Mouse (Mus musculus) T-helper 1 cell (primary cell): ENCODE results near the gene Tmem253.

ENCODE experiments used
- in situ Hi-C: fragments of 300-600 bp; cut with MboI, MseI; formaldehyde crosslinking; loops from one replicate; pipeline ENCODE4 v1.15.1; 2025; ENCODE audit warnings: high pct_unique_total_duplicates

Tmem253 gene

DNA sequence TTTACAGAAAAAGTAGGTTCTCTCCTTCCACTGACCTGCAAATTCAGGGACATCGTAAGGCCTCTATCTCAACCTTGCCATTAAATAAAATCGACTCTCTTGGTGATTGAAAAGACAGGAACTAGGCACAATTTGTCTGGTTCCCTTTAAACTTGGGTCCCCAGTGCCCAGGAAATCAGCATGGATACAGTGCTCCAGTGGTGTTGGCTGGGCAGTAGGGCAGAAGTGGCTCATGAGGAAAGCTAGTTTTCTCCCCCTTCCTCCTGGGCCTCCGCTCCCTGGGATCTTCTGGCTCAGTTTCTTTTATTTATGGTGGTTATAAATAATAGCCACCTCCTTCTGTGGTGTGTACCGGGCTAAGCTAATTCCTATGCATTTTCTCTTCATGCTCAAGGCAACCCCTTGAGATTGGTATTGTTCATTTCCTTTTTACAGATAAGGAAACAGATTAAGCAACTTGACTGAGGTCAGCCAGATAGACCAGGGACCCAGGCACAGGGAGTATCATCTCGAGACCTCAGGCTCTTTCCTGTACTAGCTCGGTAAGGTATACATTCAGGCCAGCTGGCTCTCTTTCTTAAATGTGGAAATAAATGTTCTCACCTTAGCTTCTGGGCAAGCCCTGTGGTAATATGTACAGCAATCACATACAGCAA lies at the start of gene Tmem253:
Tmem253 (plus strand) TSS at position 214 of the 656 bp plus-strand sequence.
- in situ Hi-C loops, result loop anchor here (25.0 kb wide), 1 partner anchor 1078 kb away; the partner anchor contains the start of genes Gm49342, Pip4p1 and Pnp

DNA sequence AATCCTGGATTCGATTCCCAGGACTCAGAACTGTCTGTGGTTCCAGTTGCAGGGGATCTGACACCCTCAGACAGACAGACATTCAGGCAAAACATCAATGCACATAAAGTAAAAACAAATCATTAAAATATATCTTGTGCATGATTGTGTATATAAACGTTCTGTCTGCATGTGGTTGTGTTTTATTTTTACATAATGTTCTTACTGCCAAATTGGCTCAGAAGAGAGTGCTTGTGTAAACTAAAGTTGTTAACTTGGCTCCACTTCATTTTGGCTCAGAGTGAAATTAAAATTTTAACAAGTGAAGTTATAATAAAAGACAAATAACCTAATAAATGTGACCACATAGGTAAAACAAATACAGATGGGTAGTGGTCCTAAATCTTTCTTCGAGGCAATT lies 48.1 kb upstream of the Tmem253 start:
- in situ Hi-C loops, result loop anchor here (5.0 kb wide), 1 partner anchor 180 kb away; no protein-coding TSS in a partner anchor

DNA sequence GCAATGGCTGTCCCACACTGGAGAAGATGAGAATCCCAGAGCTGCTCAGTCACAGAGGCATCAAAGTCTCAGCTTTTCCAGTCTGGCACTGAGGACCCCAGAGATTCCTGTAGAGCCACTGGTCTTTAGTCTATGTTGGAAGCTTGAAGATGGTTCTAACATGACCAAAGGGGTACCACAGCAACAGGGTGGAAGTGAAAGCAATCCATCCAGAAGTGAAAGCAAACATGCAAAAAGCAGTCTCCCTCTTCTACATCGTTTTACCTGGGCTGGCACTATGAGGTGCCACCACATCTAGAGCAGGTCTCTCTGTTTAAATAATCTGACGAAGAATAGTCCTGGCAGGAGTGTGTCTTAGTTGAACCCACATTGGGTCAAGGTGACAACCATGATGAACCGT lies 36.2 kb upstream of the Tmem253 start:
- in situ Hi-C loops, result no loop called here

DNA sequence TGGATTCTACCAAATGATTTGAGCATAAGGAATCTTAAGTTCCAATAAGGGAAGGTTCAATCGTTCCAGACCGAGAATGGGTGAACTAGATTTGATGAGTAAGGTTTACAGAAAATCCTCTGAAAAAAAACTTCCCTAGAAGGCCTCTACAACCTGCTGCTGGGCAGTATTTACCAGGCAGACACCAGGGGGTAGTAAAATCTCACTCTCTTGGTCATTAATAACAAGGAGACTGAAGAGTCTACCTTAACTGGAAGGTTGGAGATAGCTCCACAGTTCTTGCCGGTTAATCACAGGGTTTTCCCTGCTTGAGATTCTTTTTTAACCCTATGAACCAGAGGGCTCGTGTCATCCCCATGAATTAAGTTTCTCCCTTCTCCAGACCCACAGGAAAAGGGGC lies 32.2 kb upstream of the Tmem253 start:
- in situ Hi-C loops, result no loop called here

DNA sequence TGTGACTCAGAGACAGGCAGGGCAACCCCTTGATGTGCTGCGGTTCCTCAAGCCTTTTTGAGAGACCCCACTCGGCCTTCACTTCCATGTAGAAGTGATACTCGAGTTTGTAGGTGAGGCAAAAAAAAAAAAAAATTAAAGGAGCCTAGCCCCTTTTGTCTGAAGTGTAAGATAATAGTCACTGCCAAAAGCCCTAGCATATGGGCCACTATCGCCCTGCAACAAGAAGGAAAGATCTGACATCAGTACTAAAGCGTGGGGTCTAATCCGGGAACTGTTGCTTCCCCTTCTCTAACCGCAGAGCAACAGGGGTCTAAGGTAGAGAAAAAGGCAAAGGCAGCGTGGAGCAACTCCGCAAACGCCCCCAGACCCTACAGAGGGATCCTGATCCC lies 31.6 kb upstream of the Tmem253 start:
- in situ Hi-C loops, result no loop called here

DNA sequence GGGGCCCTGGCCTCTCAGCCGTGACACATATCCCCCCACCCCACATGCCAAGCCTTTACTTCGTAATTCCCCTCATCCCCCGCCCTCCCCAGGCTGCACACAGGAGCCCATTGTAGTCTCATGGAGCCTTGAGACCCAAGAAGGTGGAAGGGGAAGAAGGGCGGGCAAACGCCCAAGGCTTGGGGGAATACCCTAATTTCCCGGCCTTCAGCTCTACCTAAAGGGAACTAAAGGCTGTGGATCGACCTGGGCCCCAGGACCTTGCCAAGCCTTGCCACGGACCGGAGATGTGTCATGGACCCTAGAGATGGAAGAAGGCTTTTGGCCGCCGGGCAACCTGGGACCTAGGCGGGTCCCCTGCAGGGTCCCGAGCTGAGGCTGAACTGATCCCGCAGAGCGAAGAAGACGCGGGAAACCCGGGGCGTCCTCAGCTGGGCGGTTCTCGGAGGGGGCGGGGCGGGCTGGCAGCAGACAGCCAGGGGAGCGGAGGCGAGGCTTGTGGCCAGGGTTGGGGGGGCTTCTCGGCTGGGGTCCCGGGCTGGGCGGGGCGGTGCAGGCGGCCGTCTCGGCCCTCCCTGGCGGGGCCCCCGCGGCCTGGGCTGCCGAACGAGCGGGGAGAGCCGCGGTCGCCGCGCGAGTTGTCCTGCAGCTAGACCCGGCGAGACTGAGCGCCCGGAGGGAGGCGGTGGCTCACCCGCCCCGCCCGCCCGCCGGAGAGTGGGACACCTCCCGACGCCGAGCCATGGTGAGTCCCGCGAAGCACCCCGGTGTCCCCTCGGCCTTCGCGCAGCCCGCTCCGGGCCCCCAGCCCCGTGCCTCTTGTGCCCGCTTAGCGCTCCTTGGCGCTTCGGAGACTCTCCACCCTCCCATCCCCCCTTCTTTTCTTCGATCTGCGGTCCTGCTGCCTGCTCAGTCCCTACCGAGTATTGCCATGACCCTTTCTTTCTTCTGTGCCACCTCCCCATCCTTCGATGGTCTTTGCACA lies 30.9 kb upstream of the Tmem253 start, which contains the start of gene Arhgef40:
Arhgef40 (plus strand) TSS at position 473 of the 985 bp plus-strand sequence.
- in situ Hi-C loops, result no loop called here

DNA sequence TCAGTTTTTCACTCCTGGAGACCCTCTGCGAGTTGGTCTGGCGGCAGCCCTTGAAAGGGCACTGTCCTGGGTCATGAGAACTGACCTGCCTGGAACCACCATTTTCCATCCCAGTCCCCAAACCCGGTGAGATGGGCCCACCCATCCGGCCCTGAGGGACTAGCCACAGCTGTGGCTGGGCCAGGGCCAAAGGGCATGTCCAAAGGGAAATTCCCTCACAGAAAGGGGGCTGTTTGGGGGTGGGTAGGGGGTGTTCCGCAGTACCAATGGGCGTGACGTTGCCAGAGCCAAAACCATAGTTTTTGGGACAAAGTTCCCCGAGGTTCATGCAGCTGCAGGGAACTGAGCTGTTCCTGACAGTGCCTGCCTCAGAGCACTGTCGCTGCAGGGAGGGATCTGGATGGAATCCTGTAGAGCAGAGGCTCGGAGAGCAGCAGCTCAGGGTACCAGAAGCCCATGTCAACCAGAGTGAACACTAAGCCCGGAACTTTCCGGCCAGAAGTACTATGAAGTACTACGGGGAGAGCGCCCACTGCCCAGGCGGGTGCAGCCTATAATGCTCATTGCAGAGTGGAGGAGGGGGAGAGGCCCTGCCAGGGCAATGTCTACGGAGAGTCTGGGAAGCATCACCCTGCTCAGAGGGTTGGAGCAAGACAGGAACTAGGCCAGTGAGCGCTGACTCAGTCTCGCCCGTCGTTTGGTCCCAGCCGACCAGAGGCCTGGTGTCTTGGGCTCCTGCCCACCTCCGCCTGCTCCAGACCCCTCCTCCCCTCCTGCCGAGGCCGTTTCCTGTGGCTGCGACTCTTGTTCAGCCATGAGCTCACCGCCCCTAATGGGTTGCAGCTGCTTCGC lies 29.9 kb upstream of the Tmem253 start:
- in situ Hi-C loops, result no loop called here

DNA sequence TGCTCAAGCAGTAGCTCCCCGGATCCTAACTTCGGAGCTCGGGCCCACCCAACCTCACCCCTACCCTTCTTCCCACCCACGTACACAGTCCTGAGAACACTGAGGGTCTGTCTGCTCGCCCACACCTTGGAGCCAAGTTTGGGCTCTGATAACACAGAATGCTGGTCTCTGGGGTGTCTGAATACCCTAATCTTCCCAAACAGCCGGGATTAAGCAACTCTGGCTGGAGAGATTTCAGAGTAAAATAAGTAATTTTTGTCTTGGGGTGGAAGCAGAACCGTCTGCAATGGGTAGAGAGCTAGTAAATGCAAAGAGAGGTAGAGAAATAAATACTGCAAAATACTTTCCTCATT lies 29.3 kb upstream of the Tmem253 start:
- in situ Hi-C loops, result no loop called here

DNA sequence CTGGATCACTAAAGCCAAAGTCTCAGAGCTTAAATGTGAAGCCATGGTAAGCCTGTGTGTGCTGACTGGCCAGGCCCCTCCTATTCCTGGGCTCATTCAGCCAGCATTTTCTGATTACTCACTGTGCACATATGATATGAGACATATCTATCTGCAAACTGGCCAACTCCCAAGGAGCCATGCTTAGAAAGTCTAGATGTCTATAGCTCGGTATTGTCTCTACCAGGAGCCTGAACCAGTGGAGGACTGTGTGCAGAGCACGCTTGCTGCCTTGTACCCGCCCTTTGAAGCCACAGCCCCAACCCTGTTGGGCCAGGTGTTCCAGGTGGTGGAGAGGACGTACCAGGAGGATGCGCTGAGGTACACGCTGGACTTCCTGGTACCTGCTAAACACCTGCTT lies 28.3 kb upstream of the Tmem253 start:
- in situ Hi-C loops, result no loop called here

DNA sequence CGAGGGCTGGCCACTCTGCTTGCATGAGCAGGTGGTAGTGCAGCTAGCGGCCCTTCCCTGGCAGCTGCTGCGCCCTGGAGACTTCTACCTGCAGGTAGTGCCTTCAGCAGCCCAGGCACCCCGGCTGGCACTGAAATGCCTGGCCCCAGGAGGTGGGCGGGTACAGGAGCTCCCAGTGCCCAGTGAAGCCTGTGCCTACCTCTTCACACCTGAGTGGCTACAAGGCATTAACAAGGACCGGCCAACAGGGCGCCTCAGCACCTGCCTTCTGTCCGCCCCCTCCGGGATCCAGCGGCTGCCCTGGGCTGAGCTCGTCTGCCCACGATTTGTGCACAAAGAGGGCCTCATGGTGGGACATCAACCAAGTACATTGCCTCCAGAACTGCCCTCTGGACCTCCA lies 26.7 kb upstream of the Tmem253 start:
- in situ Hi-C loops, result no loop called here

DNA sequence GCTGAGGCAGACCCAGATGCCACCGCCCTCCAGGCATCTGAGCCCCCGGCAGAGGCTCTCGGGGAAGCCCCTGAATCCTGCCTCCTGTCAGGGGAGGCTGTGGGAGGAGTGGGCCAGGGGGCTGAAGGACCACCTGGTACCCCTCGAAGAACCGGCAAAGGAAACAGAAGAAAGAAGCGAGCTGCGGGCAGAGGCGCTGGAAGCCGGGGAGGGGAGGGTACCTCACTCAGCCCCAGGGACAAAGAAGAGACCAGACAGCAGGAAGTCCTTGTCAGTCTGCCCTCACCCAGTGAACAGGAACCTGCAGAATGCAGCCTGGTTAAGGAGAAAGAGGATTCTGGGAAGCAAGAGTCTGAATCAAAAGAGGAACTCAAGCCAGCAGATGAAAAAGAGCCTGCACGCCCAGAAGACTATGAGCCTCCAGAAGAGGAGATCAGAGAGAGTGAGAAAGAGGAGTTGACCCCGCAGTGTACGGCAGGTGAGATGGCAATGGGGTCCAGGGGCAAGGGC lies 25.9 kb upstream of the Tmem253 start:
- in situ Hi-C loops, result no loop called here

DNA sequence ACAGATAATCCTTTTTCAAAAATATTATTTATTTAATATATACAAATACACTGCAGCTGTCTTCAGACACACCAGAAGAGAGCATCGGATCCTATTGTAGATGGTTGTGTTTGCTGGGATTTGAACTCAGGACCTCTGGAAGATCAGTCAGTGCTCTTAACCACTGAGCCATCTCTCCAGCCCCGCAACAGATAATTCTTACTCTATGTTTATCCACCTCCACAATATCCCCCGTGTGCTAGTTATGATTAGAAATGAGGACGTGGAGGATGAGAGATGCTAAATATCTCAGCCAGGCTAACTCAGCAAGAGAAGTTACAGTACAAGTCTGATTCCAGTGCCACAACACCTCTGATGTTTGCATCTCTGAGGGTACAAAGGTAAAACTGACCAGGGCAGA lies 21.0 kb upstream of the Tmem253 start:
- in situ Hi-C loops, result no loop called here

DNA sequence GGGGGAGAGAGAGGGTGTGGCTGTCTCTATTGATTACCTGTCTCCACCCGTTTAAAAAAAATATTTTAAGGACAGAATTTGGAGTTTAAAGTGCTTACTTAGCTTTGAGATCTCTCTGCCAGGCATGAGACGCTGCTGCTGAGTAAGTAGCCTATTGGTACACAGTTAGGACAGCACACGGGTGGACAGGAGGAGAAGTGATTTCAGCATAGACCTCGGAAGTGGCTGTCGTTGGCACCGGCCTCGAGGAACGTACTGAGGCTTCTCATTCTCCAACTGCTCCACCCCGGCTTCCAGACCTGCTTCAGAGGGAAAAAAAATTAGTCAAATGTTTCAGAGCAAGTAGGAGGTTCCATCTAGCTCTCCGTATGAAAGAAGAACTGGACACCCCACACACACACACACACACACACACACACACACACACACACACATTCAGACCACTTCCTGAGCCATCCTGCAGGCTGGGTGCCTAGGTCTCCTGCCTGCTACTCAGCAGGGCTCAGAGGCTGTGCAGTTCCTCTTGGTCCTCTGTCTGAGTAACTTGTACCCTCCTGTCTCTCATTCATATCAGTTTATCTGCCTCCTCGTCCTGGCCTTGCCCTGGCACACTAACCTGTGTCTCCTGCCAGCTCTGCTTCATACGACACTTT lies 20.1 kb upstream of the Tmem253 start:
- in situ Hi-C loops, result no loop called here

DNA sequence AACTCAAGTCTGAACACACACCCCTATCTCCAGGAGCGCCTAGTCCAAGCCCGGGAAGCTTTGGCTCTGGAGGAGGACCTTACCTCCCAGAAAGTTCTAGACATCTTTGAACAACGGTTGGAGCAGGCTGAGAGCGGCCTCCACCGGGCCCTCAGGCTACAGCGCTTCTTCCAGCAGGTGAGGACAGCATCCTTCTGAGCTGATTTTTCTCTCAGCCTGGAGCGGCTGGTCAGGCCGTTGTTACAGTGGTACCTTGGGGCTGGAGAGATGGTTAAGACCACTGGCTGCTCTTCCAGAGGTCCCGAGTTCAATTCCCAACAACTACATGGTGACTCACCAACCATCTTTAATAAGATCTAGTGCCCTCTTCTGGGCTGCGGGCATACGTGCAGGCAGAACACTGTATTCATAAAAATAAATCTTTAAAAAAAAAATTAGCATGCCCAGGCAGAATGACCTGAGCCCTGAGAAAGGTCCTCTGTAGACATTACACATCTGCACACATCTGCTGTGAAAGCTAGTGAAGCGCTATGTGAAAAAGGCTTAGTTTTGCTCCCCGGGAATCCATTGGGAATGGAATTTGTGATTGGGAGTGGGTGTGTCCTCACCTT lies 19.1 kb upstream of the Tmem253 start:
- in situ Hi-C loops, result no loop called here

DNA sequence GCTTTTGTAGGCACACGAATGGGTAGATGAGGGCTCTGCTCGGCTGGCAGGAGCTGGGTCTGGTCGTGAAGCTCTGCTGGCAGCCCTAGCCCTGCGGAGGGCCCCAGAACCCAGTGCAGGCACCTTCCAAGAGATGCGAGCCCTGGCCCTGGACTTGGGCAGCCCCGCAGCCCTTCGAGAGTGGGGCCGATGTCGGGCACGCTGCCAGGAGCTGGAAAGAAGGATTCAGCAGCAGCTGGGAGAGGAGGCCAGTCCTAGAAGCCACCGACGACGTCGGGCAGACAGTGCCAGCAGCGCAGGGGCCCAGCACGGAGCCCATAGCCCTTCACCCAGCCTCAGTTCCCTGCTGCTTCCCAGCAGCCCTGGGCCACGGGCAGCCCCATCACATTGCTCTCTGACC lies 18.6 kb upstream of the Tmem253 start:
- in situ Hi-C loops, result no loop called here

DNA sequence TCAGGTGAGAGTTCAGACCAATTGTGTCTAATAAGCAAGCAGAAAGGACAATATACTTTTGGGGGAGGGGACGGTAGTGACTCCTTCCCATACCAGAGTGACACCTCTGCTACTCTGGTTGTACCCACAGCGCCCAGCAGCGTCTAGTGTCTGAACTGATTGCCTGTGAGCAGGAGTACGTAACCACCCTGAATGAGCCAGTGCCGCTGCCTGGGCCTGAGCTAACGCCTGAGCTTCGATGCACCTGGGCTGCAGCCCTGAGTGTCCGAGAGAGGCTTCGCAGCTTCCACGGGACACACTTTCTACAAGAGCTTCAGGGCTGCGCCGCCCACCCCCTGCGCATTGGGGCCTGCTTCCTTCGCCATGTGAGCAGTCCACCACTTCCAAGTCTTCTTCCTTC lies 18.0 kb upstream of the Tmem253 start:
- in situ Hi-C loops, result no loop called here

DNA sequence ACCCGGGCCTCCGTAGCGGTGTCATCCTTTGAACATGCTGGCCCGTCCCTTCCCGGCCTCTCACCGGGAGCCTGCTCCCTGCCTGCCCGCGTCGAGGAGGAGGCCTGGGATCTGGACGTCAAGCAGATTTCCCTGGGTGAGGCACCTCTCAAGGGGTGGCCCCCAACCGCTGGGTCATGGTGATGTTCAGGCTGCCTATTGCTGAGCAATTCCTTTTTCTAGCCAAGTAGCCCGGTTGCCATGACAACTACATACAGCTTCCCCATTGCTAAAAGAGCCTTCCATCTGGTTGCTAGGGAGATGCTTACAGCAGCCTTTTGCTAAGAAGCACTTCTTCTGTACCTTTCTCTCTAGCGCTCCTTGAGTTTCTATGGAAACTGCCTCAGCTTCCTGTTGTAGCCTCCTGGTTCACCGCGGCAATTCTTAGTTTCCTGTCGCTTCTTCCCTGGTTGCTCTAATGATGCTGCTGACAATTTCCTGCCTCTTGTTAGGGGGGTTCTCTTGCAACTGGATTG lies 11.4 kb upstream of the Tmem253 start:
- in situ Hi-C loops, result loop anchor here (25.0 kb wide), 1 partner anchor 1067 kb away; the partner anchor contains the start of genes Gm49342, Pip4p1 and Pnp

DNA sequence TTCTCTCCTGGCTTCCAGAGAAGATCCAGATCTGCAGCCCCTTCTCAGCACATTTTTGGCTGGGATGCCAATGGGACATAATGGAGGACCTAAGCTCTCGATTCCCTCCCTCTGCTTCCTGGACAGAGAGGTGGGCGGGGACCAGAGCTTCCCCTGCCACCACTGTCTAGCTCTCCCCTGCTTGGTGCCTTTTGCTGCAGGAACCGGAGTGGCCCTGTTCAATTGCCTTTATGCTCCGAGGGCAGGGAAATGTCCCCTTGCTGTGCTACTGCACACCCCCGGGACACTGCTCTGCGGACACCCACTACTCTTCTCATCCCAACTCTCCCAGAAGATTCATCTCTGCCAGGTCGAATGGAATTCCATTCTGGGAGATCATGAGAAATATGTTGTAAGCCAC lies 10.3 kb upstream of the Tmem253 start:
- in situ Hi-C loops, result loop anchor here (5.0 to 25.0 kb wide), 2 partner anchors 98 to 1068 kb away; partner anchors contain the start of genes Gm49342, Pip4p1 and Pnp

DNA sequence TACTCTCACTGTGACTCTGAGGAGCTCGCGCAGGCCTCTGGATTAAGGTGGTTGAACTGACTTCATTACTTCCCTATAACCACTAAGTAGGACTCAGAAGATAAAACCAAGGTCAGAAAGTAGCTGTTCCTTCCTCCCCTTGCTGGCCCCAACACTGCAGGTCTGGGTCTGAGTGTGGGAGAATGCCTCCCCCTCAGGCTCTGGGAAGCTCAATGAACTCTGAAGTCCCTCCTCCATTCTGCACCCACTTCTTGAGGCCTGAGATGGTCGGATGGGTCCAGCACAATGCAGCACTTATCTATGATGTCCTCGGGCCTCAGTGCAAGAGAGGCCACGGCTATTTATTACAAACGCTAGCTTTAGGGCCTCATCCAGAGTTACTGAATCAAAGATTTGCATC lies 9.8 kb upstream of the Tmem253 start:
- in situ Hi-C loops, result loop anchor here (5.0 to 25.0 kb wide), 2 partner anchors 98 to 1068 kb away; partner anchors contain the start of genes Gm49342, Pip4p1 and Pnp

DNA sequence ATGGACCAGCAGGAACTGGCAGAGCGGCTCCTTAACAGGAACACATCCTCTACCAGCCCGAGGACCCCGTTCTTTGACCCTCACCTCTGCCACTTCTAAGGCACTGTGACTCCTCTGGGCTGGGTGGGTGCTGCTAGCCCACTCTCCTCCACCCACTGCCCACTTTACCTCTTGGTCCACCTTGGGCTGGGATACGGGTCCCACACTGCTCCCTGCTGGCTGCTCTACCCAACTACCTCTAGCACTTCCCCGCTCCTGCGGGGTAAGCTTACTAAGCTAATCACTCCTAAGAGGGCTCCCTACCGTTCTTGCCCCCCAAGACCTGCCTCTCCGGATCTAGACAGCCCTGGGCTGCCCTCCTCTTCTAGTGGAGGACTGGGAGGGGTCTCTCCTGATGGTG lies 9.2 kb upstream of the Tmem253 start:
- in situ Hi-C loops, result loop anchor here (5.0 to 25.0 kb wide), 2 partner anchors 99 to 1069 kb away; partner anchors contain the start of genes Gm49342, Pip4p1 and Pnp
